Mouse (Mus musculus): ENCODE data around the gene Bcl2l2.

DNA sequence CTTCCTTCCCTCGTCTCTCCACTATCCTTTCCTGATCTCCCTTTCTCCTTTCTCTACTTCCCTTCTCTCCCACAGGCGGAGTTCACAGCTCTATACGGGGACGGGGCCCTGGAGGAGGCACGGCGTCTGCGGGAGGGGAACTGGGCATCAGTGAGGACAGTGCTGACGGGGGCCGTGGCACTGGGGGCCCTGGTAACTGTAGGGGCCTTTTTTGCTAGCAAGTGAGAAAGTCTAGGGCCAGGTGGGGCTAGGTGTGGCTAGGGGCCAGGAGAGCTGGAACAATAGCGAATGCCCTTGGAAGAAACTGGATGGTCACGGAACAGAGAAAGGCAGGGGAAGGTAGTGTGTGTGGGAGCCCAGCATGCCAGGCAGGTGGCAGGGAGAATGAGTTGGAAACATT, 2.1 kb downstream of the Bcl2l2 start:
- TF ChIP-seq POLR2A (IDR thresholded peaks at IDR 0.05; ENCODE audit: extremely low read depth, insufficient read depth, low read length) (no peak), CTCF (IDR thresholded peaks at IDR 0.05; ENCODE audit: low read depth, low read length) (no peak)
